In genomic region chr6:87257981-87258775, GRCm38 (mm10) we compare ENCODE assay signal across 8 mouse cellular contexts.
DNase-seq lines count a peak whose midpoint lies in the region; ATAC-seq and TF ChIP-seq lines count a peak whose summit lies in the region.

No protein-coding gene starts in this region.

- H3K9ac ChIP-seq in heart, embryonic 15.5 days, result no peak overlapping the region
- H3K9ac ChIP-seq in liver, postnatal 0 days (replicated peaks), result no peak overlapping the region
- H3K9ac ChIP-seq in liver, embryonic 11.5 days (ENCODE audit: low read depth, low read length), result no peak overlapping the region

- DNase-seq in heart, adult 8-10 months (ENCODE audit: low spot score), result no peak
- peak; percentile 40 for DNase-seq in adipocyte (ENCODE audit: low spot score)
- DNase-seq in layer of hippocampus, adult 8-10 months (ENCODE audit: low spot score in 2 of 2), result peak; percentile 43 to 46
- DNase-seq in lung, postnatal 36 days, result peak; percentile 59
- no peak for DNase-seq in urinary bladder, adult 2 months (ENCODE audit: low spot score)
- no peak for DNase-seq in liver, postnatal 0 days
- no peak for DNase-seq in liver, embryonic 11.5 days (ENCODE audit: low spot score)

- H3K27ac ChIP-seq in heart, embryonic 15.5 days, result peak overlapping the region; percentile 35; the same call in 1 of the 2 replicates
- H3K27ac ChIP-seq in liver, postnatal 0 days (ENCODE audit: low read depth), result no peak overlapping the region
- H3K27ac ChIP-seq in liver, embryonic 11.5 days (ENCODE audit: low read depth, low read length), result no peak overlapping the region

- no peaks in the 10 kb centered on the region for H3K9me3 ChIP-seq in heart, embryonic 15.5 days (replicated peaks)
- no peaks in the 10 kb centered on the region for H3K9me3 ChIP-seq in liver, postnatal 0 days (ENCODE audit: low read length)
- H3K9me3 ChIP-seq in liver, embryonic 11.5 days (ENCODE audit: control insufficient read depth, low read length), result no peaks in the 10 kb centered on the region

- no peak overlapping the region for H3K4me2 ChIP-seq in heart, embryonic 15.5 days
- no peak overlapping the region for H3K4me2 ChIP-seq in liver, postnatal 0 days (ENCODE audit: low read depth, low read length)
- H3K4me2 ChIP-seq in liver, embryonic 11.5 days, result no peak overlapping the region

- no peak overlapping the region for H3K4me3 ChIP-seq in heart, embryonic 15.5 days
- no peak overlapping the region for H3K4me3 ChIP-seq in liver, postnatal 0 days (ENCODE audit: low read depth, low read length)
- no peak overlapping the region for H3K4me3 ChIP-seq in liver, embryonic 11.5 days (ENCODE audit: low read depth, low read length)

- TF ChIP-seq CTCF in liver, postnatal 0 days (IDR thresholded peaks at IDR 0.05; ENCODE audit: low read depth), result no peak

- no peaks in the 10 kb centered on the region for H3K27me3 ChIP-seq in heart, embryonic 15.5 days
- H3K27me3 ChIP-seq in liver, postnatal 0 days (ENCODE audit: insufficient read depth, low read length), result no peaks in the 10 kb centered on the region
- H3K27me3 ChIP-seq in liver, embryonic 11.5 days (replicated peaks; ENCODE audit: control insufficient read depth, insufficient read depth, low read length), result no peaks in the 10 kb centered on the region

- no peak for ATAC-seq in heart, embryonic 15.5 days (replicated peaks; ENCODE audit: insufficient number of reproducible peaks, insufficient read depth, low FRiP score, low read depth)
- ATAC-seq in liver, postnatal 0 days, result no peak
- no peak for ATAC-seq in liver, embryonic 11.5 days (replicated peaks; ENCODE audit: low FRiP score)

- WGBS in heart, embryonic 15.5 days, result 73% methylated on average over 7 of the region's 7 CpGs
- 72% methylated on average over 7 of the region's 7 CpGs for WGBS in liver, postnatal 0 days (ENCODE audit: insufficient replicate concordance)
- 76% methylated on average over 7 of the region's 7 CpGs for WGBS in liver, embryonic 11.5 days

- H3K36me3 ChIP-seq in heart, embryonic 15.5 days, result no peaks in the 10 kb centered on the region
- no peaks in the 10 kb centered on the region for H3K36me3 ChIP-seq in liver, postnatal 0 days (replicated peaks; ENCODE audit: insufficient read depth, low read length)
- H3K36me3 ChIP-seq in liver, embryonic 11.5 days (ENCODE audit: control insufficient read depth, insufficient read depth, low read length), result no peaks in the 10 kb centered on the region

- peaks cover 4% of the 10 kb centered on the region for H3K4me1 ChIP-seq in heart, embryonic 15.5 days (replicated peaks)
- H3K4me1 ChIP-seq in liver, postnatal 0 days (ENCODE audit: insufficient read depth), result no peaks in the 10 kb centered on the region
- no peaks in the 10 kb centered on the region for H3K4me1 ChIP-seq in liver, embryonic 11.5 days (replicated peaks; ENCODE audit: control insufficient read depth, insufficient read depth, low read length)

- no peak for TF ChIP-seq EP300 in liver, postnatal 0 days (IDR thresholded peaks at IDR 0.05; ENCODE audit: low read depth)

Comparison
In these comparisons a context has a peak if more than half of its experiments do, and no peak if none do; other contexts are left out.
1. DNase-seq: peak in adipocyte (single experiment), layer of hippocampus, adult 8-10 months (2 of 2) and lung, postnatal 36 days (single experiment); none in heart, adult 8-10 months (single experiment), urinary bladder, adult 2 months (single experiment), liver, postnatal 0 days (single experiment) and liver, embryonic 11.5 days (single experiment).